Mouse (Mus musculus): ENCODE data around the gene Ache. TPM values are rescaled to one million over a fixed set of nuclear protein-coding genes. Genes with fewer than 3 reads are reported as not detected.

Ache gene
- total and polyA plus RNA-seq, 3 experiments = 7.0 to 16.8 TPM; not detected in 1

DNA sequence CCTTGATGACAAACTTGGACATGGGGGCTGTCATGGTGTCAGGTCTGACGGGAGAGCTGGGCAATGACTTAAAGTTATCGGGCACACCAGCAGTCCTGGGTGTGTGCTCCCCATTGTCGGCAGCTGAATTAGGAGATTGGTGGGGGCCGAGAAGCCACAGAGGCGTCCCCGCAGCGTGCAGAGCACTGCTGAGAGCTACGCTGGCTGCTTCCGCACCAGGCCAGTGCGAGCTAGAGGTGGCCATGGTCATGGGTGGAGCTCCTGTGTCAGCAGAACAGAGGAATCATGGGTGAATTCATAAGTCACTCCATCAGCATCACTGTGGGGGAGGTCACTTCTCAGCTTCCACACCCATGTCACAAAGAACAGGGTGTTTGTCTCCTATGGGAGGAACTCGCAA, 22.5 kb upstream of the Ache start (continued):
- TF ChIP-seq UBTF (IDR thresholded peaks at IDR 0.05; ENCODE audit: borderline replicate concordance, insufficient read depth, low read depth, low read length) = no peak

DNA sequence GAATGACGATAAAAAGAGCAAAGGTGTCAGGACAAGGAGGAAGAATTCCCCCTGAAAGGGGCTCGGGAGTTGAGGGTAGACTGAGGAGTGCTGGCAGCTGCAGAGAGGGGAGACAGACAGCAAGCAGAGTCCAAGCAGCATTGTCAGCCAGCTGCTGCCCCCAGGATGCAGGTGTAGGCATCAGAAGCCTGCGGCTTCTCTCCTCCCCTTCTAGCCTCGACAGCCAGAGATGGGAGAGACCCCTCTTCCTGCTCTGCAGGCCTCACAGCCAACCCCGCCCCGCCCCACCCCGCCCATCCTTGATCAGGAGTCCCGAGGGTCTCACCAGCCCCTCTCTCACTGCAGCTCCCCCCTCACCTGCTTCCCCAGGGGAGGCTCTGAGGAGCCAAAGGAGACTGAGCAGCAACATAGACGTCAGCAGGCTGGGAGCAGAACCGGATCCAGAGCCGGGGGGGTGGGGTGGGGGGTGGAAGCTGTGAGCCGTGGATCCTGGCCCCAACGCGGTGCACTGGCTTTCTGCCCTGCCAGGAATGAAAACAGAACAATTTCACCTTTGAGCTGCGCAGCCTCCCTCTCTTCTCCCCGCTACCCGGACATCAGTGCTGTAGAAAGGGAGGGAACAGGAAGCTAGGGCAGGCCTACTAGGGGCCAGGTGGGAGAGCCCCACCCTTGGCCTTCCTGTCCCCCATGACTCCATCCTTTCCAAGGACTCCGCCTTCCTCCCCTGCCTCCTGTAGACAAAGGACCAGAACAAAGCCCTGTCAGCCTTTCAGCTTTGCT, 19.0 kb upstream of the Ache start:
- peaks cover 0 to 10% of the 10 kb centered on the region in 2 experiments; a peak in 2 of 4 replicates for H3K36me3 ChIP-seq (ENCODE audit: control insufficient read depth in 1 of 2, insufficient read depth in 2 of 2, low read length in 2 of 2)
- DNase-seq (ENCODE audit: low read depth, low spot score) = no peak
- H3K27ac ChIP-seq (ENCODE audit: control insufficient read depth, low read depth, low read length) = no peak overlapping the region

DNA sequence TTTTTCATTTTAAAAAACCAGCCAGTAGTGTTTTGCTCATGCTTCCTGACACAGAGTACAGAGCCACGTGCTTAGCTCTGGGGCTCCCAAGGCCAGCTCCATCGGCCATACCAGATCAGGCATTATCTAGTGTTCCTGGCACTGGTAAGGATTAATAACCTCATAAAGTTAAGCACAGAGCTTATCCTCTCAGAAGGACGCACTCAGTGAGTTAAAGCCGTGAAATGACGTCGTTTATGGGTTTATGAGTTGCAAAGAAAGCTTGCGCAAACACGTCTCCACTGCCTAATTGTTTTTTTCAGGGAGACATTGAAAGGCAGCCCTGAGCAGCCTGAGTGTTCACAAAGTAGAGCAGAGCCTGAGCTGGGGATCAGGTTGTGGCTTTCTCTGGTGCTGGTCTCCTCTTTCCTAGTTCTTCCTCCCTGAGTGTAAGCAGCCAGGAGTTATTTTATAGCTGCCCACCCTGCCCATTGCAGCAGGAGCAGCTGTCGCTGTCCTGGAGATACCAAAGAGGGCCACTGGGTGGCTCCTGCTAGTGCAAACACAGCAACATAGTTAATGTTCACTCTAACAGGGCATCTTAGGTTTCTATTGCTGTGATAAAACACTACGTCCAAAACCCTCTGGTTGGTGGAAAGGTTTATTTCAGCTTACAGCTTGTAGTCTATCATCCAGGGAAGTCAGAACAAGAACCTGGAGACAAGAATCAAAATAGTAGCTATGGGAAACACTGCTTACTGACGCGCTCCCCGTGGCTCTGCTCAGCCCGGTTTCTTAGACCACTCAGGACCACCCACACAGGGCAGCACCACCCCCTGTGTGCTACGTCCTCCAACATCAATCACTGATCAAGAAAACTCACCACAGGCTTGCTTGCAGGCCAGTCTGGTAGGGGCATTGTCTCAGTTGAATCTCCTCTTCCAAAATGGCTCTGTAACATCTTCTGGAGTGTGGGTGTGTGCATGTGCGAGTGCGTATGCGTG, 9.7 kb upstream of the Ache start:
- TF ChIP-seq SMC3 (IDR thresholded peaks at IDR 0.05; ENCODE audit: low read depth, low read length) (peak; percentile 54), CTCF (IDR thresholded peaks at IDR 0.05 in 2 of 3, conservative IDR thresholded peaks at IDR 0.05 in 1 of 3; ENCODE audit: control insufficient read depth in 1 of 3, insufficient read depth in 1 of 3, low read depth in 2 of 3, low read length in 3 of 3, poor library complexity in 1 of 3, severe bottlenecking in 1 of 3) (peak; percentile 19 to 52 (median 29); a peak in 4 of 6 replicates), RAD21 (IDR thresholded peaks at IDR 0.05; ENCODE audit: low read depth, low read length) (peak; percentile 6), POLR2A (IDR thresholded peaks at IDR 0.05; ENCODE audit: control insufficient read depth in 1 of 2, insufficient read depth in 1 of 2, low read depth in 1 of 2, low read length in 2 of 2, poor library complexity in 1 of 2) (no peak), CHD1 (IDR thresholded peaks at IDR 0.05; ENCODE audit: low read depth, low read length) (no peak)
- no peaks in the 10 kb centered on the region for H3K79me2 ChIP-seq (ENCODE audit: control insufficient read depth, insufficient read depth, low read length, poor library complexity)

More for the DNA sequence above, 19.0 kb upstream of the Ache start:
- H3K79me2 ChIP-seq (ENCODE audit: control insufficient read depth, insufficient read depth, low read length, poor library complexity) = no peaks in the 10 kb centered on the region
- no peaks in the 10 kb centered on the region for H3K27me3 ChIP-seq (ENCODE audit: control insufficient read depth in 1 of 2, insufficient read depth in 2 of 2, low read length in 2 of 2)
- H3K9me3 ChIP-seq (replicated peaks; ENCODE audit: insufficient read depth, low read length) = no peaks in the 10 kb centered on the region
- no peak overlapping the region for H3K9ac ChIP-seq (ENCODE audit: control insufficient read depth, low read depth, low read length, poor library complexity, severe bottlenecking)
- no peak overlapping the region for H3K4me3 ChIP-seq (ENCODE audit: control insufficient read depth in 1 of 2, insufficient read depth in 1 of 2, low read depth in 2 of 2, low read length in 2 of 2)
- no peak for TF ChIP-seq CHD2 (IDR thresholded peaks at IDR 0.05; ENCODE audit: low read length)
- TF ChIP-seq BHLHE40 (IDR thresholded peaks at IDR 0.05; ENCODE audit: borderline replicate concordance, low read depth, low read length) = no peak
- no peak for TF ChIP-seq MAFK (IDR thresholded peaks at IDR 0.05; ENCODE audit: borderline replicate concordance, low read depth, low read length)
- no peak for TF ChIP-seq RAD21 (IDR thresholded peaks at IDR 0.05; ENCODE audit: low read depth, low read length)
- no peak for TF ChIP-seq MYC (IDR thresholded peaks at IDR 0.05; ENCODE audit: low read depth, low read length)
- TF ChIP-seq EP300 (IDR thresholded peaks at IDR 0.05; ENCODE audit: low read depth in 1 of 2, low read length in 2 of 2) = no peak
- no peak for TF ChIP-seq ETS1 (IDR thresholded peaks at IDR 0.05; ENCODE audit: low read depth, low read length)
- no peak for TF ChIP-seq ZNF384 (IDR thresholded peaks at IDR 0.05; ENCODE audit: low read depth, low read length)
- TF ChIP-seq CHD1 (IDR thresholded peaks at IDR 0.05; ENCODE audit: low read depth, low read length) = no peak
- no peak for TF ChIP-seq MYB (IDR thresholded peaks at IDR 0.05; ENCODE audit: low read depth, low read length)
- no peak for TF ChIP-seq RCOR1 (IDR thresholded peaks at IDR 0.05; ENCODE audit: low read depth, low read length)
- no peak for TF ChIP-seq TAL1 (IDR thresholded peaks at IDR 0.05; ENCODE audit: low read length)
- no peak for TF ChIP-seq USF1 (IDR thresholded peaks at IDR 0.05; ENCODE audit: low read depth, low read length)
- no peak for TF ChIP-seq GABPA (IDR thresholded peaks at IDR 0.05; ENCODE audit: low read depth, low read length)
- TF ChIP-seq TCF12 (IDR thresholded peaks at IDR 0.05; ENCODE audit: low read depth, low read length) = no peak
- no peak for TF ChIP-seq POLR2A (IDR thresholded peaks at IDR 0.05; ENCODE audit: control insufficient read depth in 1 of 2, insufficient read depth in 1 of 2, low read depth in 1 of 2, low read length in 2 of 2, poor library complexity in 1 of 2)
- no peak for TF ChIP-seq E2F4 (IDR thresholded peaks at IDR 0.05; ENCODE audit: borderline replicate concordance, low read depth, low read length)
- TF ChIP-seq NELFE (IDR thresholded peaks at IDR 0.05; ENCODE audit: low read depth, low read length) = no peak
- no peak for TF ChIP-seq GATA1 (IDR thresholded peaks at IDR 0.05; ENCODE audit: low read depth, low read length)
- H3K4me1 ChIP-seq (ENCODE audit: control insufficient read depth in 1 of 2, insufficient read depth in 2 of 2, low read length in 2 of 2) = peaks cover 3 to 17% of the 10 kb centered on the region in 2 experiments; a peak in 3 of 4 replicates

More for the DNA sequence above, 9.7 kb upstream of the Ache start:
- no peak for DNase-seq (ENCODE audit: low read depth, low spot score)
- Histone ChIP-seq H3K9me3 (replicated peaks; ENCODE audit: insufficient read depth, low read length) (no peaks in the 10 kb centered on the region), H3K4me3 (ENCODE audit: control insufficient read depth in 1 of 2, insufficient read depth in 1 of 2, low read depth in 2 of 2, low read length in 2 of 2) (no peak overlapping the region), H3K27ac (ENCODE audit: control insufficient read depth, low read depth, low read length) (no peak overlapping the region), H3K4me1 (ENCODE audit: control insufficient read depth in 1 of 2, insufficient read depth in 2 of 2, low read length in 2 of 2) (no peaks in the 10 kb centered on the region), H3K27me3 (ENCODE audit: control insufficient read depth in 1 of 2, insufficient read depth in 2 of 2, low read length in 2 of 2) (peaks cover 1 to 2% of the 10 kb centered on the region in 2 experiments; a peak in 3 of 4 replicates), H3K9ac (ENCODE audit: control insufficient read depth, low read depth, low read length, poor library complexity, severe bottlenecking) (no peak overlapping the region), H3K36me3 (ENCODE audit: control insufficient read depth in 1 of 2, insufficient read depth in 2 of 2, low read length in 2 of 2) (no peaks in the 10 kb centered on the region)

Measured in MEL (cell line).